Mouse (Mus musculus) kidney, postnatal 10 days (tissue): ENCODE results near the gene Flvcr1.
A peak's percentile ranks its signal among the peaks of the same experiment; 100 is the strongest.
"Not testable (repeated sequence)": the region's sequence is repeated elsewhere in the genome, so short reads cannot be mapped to it uniquely, and the experiment has no call there.

Experiments
- DNase-seq: peaks from one replicate; pipeline ENCODE4 v3.0.0; 2021; ENCODE audit warnings: mixed read lengths

Gene Flvcr1

DNA sequence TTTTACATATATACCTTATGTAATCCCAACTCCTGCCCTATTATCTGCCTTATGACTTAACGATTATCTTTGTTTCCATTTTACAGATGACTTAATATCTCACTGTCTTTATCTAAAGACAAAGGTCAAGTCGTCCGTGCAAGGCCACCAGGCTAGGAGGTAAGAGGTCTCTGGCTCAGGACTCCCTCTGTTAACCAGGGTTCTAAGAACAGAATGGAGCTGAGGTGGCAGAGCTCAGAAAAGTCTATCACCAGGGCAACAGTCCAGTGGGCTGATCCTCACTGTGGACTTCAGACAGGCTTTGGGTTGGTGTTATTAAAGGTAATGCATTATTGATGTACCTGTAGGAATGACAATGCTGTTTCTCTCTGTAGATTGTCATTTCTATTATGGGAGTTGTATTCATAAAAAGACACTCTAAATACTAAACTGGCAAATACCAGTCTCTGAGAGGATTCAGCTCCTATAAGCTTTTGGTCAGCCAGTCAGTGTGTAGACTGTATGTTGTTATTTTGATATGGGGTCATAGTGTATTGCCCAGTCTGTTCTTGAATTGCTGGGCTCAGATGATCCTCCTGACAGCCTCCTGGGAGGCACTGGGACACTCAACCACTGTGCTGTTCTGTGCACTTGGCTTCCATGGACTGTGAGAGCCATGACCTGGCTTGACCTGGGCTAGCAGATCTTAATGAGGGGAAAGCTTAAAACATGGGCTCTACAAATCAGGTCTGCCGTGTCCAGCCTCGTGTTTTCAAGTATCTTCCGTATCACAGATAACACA is 10.8 kb upstream of the Flvcr1 start, which contains the start of gene Spata45:
Spata45 (plus strand) TSS at position 86 of the 781 bp plus-strand sequence.
- no peak for DNase-seq

DNA sequence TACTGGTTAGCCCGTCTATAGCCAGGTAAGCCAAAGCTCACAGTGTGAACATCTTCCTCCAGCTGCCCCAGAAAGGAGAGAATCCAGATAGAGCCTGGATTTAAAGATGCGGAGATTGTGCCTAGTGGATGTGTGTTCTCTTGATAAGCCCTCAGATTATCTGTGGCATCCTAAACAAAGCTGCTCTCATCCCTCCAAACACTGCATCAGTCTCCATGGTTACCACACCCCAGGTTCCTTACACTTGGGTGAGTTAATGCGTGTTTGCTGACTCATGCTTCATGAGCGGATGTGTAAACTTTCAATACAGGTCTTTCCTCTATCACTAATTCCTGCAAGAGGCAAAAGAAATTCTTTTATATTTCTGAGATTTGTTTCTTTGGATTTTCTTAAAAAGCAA is 9.7 kb upstream of the Flvcr1 start:
- DNase-seq, result no peak

DNA sequence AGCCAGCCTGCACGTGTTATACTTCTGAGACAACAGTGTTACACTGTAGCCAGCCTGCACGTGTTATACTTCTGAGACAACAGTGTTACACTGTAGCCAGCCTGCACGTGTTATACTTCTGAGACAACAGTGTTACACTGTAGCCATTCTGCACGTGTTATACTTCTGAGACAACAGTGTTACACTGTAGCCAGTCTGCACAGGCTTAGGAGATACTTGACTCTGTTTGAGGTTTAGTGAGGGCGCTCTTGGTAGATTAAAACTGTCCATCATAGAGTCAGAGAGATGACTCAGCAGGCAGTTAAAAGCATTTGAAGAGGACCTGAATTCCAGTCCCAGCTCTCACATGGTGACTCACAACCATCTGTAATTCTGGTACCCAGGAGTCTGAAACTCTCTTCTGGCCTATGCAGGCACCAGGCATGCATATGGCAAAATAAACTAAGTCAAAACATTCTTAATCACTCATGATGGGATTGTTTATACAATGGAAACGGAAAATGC is 5.0 kb upstream of the Flvcr1 start:
- not testable (repeated sequence) for DNase-seq

DNA sequence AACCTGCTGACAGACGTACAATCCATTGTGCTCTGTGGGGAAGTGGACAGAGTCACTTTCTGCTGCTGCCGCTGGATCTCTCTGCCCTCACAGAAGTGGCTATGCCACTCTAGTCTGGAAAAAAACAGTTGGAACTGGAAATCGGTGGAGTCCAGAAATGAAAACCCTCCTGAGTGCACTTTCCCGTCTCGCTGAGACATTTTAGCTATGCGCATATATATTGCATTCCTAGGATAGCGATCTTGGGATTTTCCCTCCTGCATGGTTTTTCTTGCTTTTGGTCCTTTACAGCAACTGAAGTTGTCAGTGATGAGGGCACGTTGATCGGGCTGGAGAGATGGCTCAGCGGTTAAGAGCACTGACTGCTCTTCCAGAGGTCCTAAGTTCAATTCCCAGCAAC is 4.2 kb upstream of the Flvcr1 start:
- DNase-seq, result no peak

DNA sequence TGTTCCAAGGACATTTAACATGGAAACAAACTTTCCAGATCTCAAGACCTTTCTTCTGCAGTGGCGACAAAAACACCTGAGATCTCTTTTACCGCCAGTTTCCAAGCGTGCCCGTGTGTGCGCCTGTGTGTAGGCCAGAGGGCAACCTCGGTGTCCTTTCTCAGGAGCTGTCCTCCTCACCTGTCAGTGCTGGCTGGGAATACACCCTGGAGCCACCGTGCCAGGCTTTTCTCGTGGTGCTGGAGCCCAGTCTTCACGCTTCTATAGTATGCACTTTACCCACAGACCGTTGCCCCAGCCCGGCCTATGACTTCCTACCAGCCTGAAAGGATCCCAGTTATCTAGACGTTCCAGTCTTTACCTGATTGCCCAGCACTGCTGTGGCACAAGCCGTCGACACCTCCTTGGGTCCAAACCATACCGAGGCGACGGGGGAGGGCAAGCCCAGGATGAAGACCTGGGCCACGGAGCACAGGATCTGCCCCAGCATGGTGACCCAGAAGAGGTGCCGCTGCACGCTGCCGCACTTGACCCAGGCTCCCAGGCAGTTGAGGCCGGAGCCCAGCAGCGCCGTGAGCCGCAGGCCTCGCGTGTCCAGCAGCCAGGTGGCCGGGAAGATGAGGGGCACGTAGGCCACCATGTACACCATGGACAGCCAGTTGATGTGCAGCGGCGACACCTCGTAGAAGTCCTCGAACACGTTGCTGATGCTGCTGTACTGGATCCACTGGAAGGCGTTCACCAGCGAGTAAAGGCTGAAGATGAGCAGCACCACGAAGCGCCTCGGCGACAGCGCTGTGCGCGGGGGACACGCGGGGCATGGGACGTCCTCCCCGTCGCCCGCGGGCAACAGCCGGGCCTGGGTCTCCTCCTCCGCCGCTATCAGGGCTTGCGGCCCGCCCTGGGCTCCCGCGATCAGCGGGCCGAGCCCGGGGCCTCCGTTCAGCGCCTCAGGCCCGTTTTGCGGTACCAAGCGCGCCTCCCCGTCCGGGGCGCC is 644 bp downstream of the Flvcr1 start:
- DNase-seq, result peak; percentile 45

DNA sequence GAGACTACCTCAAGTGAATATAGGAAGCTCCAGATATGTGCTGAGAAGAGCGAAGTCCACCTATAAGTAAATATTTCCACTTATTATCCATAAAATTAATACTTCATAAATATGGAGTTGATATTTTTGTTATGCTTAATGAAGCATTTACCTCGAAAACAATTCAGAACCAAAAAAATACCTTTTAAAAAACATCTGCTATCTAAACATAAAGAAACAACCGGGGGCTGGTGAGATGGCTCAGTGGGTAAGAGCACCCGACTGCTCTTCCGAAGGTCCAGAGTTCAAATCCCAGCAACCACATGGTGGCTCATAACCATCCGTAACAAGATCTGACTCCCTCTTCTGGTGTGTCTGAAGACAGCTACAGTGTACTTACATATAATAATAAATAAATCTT is 2.2 kb downstream of the Flvcr1 start:
- not testable (repeated sequence) for DNase-seq

DNA sequence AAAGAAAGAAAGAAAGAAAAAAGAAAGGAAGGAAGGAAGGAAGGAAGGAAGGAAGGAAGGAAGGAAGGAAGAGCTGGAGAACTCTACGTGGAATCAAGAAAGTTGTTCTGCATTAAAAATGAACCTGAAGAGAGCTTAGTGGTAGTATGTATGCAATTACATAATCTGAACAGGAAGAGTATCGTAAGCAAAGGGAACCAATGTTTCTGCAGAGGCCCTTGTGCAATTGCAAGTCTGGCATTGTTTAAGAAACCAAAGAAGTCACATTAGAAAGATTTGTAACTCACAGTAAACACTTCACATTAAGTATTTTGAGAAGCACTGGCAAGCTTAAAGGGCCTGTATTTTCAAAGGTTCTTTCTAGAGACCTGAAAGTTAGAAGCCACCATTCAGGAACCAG is 2.8 kb downstream of the Flvcr1 start:
- DNase-seq, result no peak

DNA sequence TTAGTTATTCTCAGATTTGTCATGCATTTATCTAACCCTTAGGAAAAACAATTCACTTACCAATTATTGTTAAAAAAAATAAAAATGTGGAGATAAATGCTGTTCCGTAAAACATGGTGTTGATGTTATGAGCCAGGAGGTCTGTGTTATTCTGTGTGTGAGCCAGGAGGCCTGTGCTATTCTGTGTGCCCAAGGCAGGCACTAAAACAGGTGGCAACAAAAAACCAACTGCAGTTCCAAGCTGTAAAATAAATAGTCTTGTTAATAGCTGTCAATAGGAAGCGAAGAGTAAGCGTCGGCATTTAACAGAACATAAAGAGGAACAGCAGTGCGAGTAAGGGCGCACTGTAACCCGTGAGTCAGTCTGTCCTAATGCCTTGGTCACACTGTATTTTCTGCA is 4.9 kb downstream of the Flvcr1 start:
- DNase-seq, result no peak

DNA sequence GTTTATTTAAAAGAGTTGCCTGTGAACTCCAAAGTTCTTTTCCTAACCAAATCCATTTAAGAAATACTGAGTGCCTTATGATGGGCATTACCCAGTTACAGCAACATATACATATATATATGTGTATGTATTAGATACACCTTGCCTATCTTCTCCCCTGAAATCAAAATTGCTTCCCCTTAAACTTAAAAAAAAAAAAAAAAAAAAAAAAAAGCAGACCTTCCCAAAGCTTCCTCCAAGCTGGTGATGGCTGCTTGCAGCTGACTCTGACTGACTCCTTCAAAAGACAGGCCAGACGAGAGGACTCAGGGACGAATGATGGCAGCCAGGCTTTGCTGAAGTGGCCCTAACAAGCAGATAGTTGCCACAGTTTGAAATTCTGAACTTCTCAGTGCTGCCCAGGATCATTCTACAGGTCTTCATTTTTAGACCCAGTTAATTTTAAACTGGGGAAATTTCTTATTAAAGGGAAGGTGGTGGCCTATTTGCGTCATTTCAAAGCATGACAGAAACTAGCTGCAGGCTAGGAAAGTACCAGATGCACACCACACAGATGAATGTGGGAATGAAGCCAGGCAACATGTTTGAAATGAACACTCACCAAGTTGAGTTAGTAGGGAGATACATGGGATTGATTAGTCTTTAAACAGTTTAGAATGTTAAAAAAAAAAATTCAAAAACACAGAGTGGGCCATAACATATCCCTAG is 5.6 kb downstream of the Flvcr1 start:
- DNase-seq, result no peak

DNA sequence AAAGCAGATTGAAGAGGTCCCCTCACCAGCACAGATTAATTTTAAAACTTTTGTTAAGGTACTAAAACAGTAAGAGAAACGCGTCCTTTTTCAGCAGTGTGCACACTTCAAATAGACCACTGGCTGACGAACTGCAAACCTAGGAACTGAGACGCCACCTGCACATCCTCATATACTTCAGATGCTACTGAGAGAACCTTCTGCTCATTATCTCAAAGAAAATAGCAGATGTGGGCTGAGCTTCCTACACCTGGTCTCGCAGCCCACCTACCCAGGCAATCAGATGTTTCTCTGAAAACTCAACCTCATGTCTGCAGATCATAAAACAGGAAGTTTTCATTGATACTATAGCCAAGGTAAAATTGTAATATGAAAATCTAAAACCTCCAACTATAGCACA is 6.2 kb downstream of the Flvcr1 start:
- no peak for DNase-seq

DNA sequence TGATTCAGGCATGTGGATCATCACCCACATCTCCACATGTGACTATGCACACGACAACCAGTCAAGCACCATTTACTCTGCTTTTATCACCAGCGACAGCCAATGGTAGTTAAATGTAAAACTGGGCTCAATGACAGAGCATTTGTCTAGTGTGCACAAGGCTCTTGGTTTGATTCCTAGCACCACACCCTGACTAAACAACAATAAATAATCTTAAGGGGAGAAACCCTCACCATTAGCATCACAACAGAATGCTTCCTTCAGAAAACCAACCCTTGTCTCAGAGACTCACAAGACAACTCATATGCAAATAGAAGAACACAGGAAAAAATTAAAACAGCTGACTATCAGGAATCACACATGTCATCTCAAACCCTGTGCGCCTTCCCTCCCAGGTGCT is 11.7 kb downstream of the Flvcr1 start:
- DNase-seq, result no peak

DNA sequence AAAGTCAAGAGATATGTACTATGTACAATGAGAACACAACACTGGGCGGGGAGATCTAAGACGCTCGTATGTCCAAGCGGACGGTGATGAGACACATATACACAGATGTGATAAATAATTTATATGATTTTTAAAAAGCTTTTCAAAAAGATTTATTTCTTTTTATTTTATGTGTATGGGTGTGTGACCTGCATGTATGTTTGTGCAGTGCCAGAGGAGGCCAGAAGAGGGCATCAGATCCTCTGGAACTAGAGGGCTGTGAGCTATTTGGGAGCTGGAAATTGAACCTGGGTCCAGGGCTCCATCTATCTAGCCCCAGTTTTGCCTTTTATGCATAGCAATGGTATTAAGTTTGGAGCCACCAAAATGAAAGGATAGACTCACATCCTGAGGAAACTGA is 17.3 kb downstream of the Flvcr1 start:
- DNase-seq, result no peak

DNA sequence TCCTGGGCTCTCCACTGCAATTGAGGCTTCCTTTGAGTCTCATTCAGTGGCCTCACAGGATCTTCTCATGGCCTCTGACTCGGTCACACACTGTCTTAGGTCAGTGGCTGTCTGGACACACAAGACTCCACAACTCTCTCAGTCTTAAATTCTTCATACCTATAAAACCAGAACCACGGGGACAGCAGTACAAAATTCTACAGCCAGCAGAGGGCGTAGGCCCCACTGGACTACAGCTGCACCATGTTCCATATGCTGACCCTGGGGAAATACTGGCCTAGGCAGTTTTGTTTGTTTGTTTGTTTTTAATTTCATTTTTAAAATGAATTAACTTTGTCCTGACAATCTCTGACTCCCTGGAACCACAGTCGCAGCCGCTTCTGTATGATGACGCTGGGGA is 23.8 kb downstream of the Flvcr1 start:
- peak; percentile 63 for DNase-seq

DNA sequence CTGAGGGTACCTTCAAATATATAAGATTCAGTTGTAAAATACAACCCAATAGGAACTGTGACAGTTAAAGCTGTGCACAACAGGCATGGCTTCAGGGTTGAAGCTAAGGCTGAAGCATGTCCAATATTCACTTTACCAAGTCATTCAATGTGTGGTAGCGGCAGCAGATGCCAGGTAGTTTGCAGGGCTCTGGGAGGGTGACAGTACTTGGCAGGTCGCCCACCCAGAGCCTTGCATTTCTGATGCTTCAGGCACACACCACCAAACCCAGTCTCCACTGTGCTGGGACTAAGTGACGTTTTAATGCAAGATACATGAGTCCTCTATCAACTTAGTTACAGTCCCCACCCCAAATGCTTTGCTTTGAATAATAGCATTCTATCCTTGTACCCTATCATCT is 25.3 kb downstream of the Flvcr1 start:
- no peak for DNase-seq

DNA sequence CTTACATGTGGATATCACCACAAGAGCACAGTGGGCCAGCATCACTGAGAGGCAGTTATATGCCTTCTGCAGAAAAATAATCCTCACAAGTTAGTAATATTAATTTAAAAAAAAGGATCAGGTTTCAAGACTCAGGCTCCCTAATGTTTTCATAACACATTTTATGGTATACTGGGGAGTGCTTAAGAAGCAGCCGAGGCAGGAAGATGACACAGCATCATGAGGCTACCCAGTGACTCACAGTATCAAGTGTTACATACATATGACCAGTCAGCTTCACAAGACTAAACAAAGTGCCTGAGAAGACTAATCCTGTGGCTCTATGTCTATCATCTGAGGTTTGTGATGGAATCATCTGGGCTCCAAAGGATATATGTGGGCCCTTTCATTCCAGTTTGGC is 27.9 kb downstream of the Flvcr1 start:
- no peak for DNase-seq

DNA sequence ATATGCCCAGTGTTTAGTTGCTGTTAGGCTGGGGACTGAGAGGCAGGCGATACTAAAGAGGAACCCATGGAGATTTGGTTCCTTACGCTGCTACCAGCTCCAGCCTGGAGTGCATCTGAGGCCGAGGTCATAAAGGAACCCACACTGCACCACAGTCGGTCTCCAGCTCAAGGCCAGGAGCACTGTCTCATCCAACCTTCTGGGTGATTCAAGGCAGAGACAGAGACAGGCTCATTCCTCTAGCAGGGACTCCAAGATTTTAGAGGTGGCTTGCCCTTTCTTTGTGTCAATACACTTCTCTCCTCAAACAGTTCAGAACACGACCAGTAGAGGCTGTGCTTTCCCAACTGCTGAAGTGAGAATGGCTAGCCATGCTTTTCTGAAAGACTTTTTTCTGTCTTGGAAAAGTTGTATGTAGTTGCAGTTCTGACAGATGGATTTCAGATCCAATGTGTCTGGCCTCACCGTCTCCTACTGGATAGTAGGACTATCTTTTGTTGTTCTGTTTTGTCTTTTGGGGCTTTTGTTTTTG is 29.5 kb downstream of the Flvcr1 start:
- DNase-seq, result no peak

DNA sequence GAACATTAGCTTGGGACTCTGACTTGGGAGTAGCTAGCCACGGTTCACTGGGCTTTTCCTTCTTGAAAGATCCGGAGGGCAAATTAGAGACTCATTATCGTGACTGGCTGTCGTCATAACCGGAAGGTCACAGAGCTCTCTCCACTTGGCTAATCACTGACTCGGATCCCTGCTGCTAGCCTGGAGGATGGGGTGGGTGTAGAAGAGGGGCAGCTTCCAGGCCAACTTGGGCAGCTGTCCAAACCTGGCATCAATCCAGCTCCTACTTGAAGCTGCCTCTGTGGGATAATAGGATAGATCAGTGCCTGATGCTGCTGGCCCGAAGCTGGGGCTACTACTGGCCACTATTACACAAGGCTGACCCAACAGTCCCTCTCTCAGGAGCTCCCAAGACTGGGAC is 30.4 kb downstream of the Flvcr1 start:
- DNase-seq, result peak; percentile 90

DNA sequence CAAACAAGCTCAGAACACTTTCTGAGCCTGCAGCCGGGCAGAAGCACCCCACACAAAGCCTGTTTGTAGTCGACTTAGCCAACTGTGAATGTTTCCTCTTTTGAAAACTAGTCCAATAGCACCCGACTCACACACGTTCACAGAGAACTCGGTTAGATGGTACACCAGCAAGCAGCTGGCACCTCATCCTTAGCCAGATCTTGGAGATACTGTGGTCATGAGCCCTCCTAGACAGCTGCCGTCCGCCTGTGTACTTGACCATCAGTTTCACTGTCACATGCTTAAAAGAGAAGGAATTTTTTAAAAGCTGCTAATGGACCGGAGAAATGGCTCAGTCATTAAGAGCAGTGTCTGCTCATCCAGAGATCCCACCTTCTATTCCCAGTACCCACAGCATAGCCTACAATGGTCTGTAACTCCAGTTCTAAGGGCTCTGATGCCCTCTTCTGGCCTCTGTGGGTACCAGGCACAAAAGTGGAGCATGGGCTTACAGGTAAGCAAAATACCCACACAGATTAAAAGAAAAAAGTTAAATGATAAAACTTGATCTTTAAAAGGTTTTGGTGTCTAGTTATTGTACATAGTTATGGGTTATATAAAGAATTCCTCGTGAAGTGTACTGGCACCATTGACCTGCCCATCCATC is 36.4 kb downstream of the Flvcr1 start:
- DNase-seq, result no peak

DNA sequence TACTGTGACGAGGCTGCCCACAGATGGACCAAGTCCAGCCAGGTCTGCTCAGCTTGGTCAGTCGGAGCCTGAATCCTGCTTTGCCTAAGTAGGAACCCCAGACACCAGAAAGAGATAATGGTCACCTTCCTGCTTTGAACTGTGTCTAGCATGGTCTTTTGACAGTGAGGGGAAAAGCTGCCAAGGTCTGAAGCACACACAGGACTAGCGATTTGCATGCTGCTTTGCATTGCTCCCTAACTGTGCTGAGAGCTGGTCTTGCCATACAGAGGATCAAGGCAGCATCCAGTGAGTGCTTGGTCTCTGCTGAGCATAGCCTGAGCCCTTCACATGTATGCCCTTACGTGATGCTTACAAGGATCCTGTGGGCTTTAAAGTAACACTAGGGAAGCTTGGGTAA is 44.5 kb downstream of the Flvcr1 start:
- DNase-seq, result no peak

DNA sequence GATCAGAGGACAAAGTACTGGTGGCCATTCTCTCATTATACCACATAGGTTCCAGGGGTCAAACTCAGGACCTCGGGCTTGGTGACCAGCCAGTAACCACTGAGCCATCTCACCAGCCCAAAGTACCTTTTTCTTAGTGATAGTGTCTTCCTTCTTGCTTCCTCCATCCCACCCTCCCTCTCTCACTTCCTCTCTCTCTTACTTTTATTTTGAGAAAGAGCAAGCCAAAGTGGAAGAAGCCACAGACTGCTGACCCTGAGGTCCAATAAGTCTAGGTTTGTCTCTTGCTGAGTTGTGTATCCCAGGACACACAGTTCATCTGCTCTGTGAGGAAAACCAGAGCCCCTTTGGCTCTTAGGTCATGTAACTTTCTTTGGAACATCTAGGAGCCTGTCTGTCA is 45.5 kb downstream of the Flvcr1 start:
- DNase-seq, result no peak

DNA sequence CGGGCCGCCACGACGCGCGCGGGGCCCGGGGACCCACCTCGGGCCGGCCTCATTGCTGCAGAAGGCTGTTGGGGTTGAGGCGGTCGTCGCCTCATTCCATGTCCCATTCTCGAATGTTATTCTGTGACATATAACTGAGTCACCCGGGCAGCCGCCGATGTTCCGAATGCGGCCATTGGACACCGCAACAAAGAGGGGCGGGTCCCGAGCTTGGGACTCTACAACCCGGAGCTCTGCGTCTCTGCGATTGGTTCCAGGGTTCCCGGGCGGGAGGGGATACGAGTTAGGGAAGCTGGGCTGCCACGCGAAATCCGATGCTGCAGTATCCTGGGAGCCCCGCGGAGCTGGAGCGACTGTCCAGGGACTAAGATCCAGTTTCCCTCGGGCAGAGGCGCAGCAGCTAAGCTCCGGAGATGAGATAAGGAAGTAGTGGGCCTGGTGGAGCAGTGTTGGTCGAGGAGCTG is 46.8 kb downstream of the Flvcr1 start, which contains the start of gene Vash2:
Vash2 (minus strand) TSS at position 197 of the 464 bp plus-strand sequence.
- DNase-seq, result peak; percentile 92

DNA sequence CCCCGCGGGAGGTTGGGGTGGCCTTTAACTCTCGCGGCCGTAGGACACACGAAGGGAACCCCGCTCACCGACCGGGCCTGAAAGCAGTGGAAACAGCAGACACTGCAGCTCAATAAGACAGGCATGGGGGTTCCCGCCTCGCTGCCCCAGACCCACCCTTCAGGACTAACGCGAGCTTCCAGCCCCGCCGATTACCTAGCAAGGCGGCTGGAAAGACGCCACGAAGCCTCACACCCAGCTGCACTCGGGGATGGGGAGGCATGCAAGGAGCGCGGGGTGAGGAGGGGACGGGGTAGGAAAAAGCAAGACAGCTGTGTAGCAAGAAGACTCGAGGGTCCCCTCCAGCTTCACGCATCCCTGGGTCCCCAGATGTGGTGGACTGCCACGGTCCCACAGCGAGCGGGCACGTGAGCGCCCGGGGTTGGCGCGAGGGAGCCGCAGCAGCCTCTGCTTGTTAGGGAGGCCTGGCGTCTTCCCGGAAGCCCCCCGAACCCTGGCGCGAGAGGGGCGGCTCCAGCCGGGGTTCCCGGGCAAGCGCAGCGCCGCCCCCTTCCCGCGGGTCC is 47.4 kb downstream of the Flvcr1 start:
- DNase-seq, result peak; percentile 61
